Comparison of ENCODE assay signal across 8 mouse cellular contexts in genomic region chr17:29078519-29079383, GRCm38 (mm10). TPM values are rescaled to one million over a fixed set of nuclear protein-coding genes. Genes with fewer than 3 reads are reported as not detected.
DNase-seq lines count a peak whose midpoint lies in the region; ATAC-seq and TF ChIP-seq lines count a peak whose summit lies in the region.

No protein-coding gene starts in this region.

- no peaks in the 10 kb centered on the region; the same call in 1 of the 2 replicates for H3K27me3 ChIP-seq in thymus, adult 2 months (ENCODE audit: control insufficient read depth, insufficient read depth, low read length)
- no peaks in the 10 kb centered on the region for H3K27me3 ChIP-seq in intestine, embryonic 16.5 days (replicated peaks; ENCODE audit: control insufficient read depth, insufficient read depth, low read length)

- TF ChIP-seq CTCF in thymus, adult 2 months (IDR thresholded peaks at IDR 0.05; ENCODE audit: borderline replicate concordance, control insufficient read depth, extremely low read depth, insufficient read depth, low read length, poor library complexity), result no peak
- TF ChIP-seq CTCF in lung, adult 2 months (IDR thresholded peaks at IDR 0.05; ENCODE audit: insufficient read depth, low read length), result no peak

- peak overlapping the region; percentile 46 for H3K4me2 ChIP-seq in intestine, embryonic 16.5 days (ENCODE audit: low read depth, low read length)

- no peaks in the 10 kb centered on the region for H3K36me3 ChIP-seq in thymus, adult 2 months (ENCODE audit: control insufficient read depth, insufficient read depth, low read length)
- H3K36me3 ChIP-seq in intestine, embryonic 16.5 days (ENCODE audit: control insufficient read depth, insufficient read depth, low read length), result no peaks in the 10 kb centered on the region

- no peak overlapping the region for H3K27ac ChIP-seq in thymus, adult 2 months (ENCODE audit: control insufficient read depth, insufficient read depth, low read length)
- H3K27ac ChIP-seq in brown adipose tissue, adult 24 weeks (replicated peaks; ENCODE audit: low read depth, low read length), result peak overlapping the region; percentile 42
- H3K27ac ChIP-seq in intestine, embryonic 16.5 days (ENCODE audit: low read length), result no peak overlapping the region

- DNase-seq in thymus, adult 2 months, result no peak
- DNase-seq in thymus, postnatal 10 days (ENCODE audit: low spot score in 2 of 2), result no peak
- peak; percentile 65 to 82 for DNase-seq in gastrocnemius, postnatal 36 days
- peak; percentile 62 for DNase-seq in lung, adult 2 months
- DNase-seq in ovary, postnatal 14 days (ENCODE audit: low spot score), result peak; percentile 35

- H3K4me3 ChIP-seq in thymus, adult 2 months (ENCODE audit: control insufficient read depth, insufficient read depth, low read length), result peak overlapping the region; percentile 41
- peak overlapping the region; percentile 58 for H3K4me3 ChIP-seq in brown adipose tissue, adult 24 weeks (ENCODE audit: insufficient read depth, low read depth, low read length)
- H3K4me3 ChIP-seq in intestine, embryonic 16.5 days (ENCODE audit: low read length), result peak overlapping the region; percentile 33
- peak overlapping the region; percentile 42 for H3K4me3 ChIP-seq in lung, adult 2 months (replicated peaks; ENCODE audit: extremely low read depth, low read depth, low read length)

- peak; percentile 36; the same call in 1 of the 2 replicates for ATAC-seq in intestine, embryonic 16.5 days
- no peak for ATAC-seq in cerebellum, adult (ENCODE audit: insufficient number of reproducible peaks, low FRiP score, low TSS enrichment)

- peak overlapping the region; percentile 39 for H3K9ac ChIP-seq in intestine, embryonic 16.5 days (ENCODE audit: low read depth, low read length)

- H3K9me3 ChIP-seq in intestine, embryonic 16.5 days (ENCODE audit: control insufficient read depth, low read length), result no peaks in the 10 kb centered on the region; the same call in 1 of the 2 replicates

- intact Hi-C loops in gastrocnemius, postnatal 36 days (cut with DNase I), result loop anchor here (2.0 kb wide), 1 partner anchor 28 kb away; no protein-coding TSS in a partner anchor

- peaks cover 31% of the 10 kb centered on the region for H3K4me1 ChIP-seq in thymus, adult 2 months (replicated peaks; ENCODE audit: control insufficient read depth, insufficient read depth, low read length)
- H3K4me1 ChIP-seq in brown adipose tissue, adult 24 weeks (ENCODE audit: control insufficient read depth, insufficient read depth, insufficient read length, low read length), result peaks cover 4% of the 10 kb centered on the region
- peaks cover 23% of the 10 kb centered on the region for H3K4me1 ChIP-seq in intestine, embryonic 16.5 days (ENCODE audit: control insufficient read depth, insufficient read depth, low read length)
- no peaks in the 10 kb centered on the region; the same call in 1 of the 2 replicates for H3K4me1 ChIP-seq in lung, adult 2 months (ENCODE audit: control insufficient read depth, insufficient read depth, low read length)

- WGBS in thymus, adult 2 months, result 6% methylated on average over 25 of the region's 25 CpGs
- 15% methylated on average over 25 of the region's 25 CpGs for whole genome bisulfite sequencing in intestine, embryonic 16.5 days
- WGBS in lung, adult 2 months, result 7% methylated on average over 25 of the region's 25 CpGs

- no peak for TF ChIP-seq POLR2A in thymus, adult 2 months (IDR thresholded peaks at IDR 0.05; ENCODE audit: control insufficient read depth, extremely low read depth, insufficient read depth, low read length, poor library complexity)
- TF ChIP-seq POLR2A in lung, adult 2 months (IDR thresholded peaks at IDR 0.05; ENCODE audit: borderline replicate concordance, extremely low read depth, low read depth, low read length), result peak; percentile 33; the same call in 1 of the 2 replicates

RNA-seq across cellular contexts. Expression of gene Cdkn1a, which starts 12.0 kb away (rescaled TPM):
- 28.4 and 31.1 TPM in 2 replicates for polyA plus RNA-seq in thymus, adult 2 months (2012; rRNA removed)
- polyA plus RNA-seq in brown adipose tissue, adult 24 weeks (2012; ENCODE audit: insufficient read depth, insufficient read length, missing spikeins), result 36.2 and 74.0 TPM in 2 replicates
- 10 to 100 TPM; 17.6 to 27.2 TPM for total RNA-seq in gastrocnemius, postnatal 36 days (2021)
- 107 and 114 TPM in 2 replicates for polyA plus RNA-seq in intestine, embryonic 16.5 days (2015; fragmentation: Nextera tagmentation; extraction: Ambion mirVana)
- 70.3 and 91.5 TPM in 2 replicates for polyA plus RNA-seq in lung, adult 2 months (2012; rRNA removed)

RNA-seq across cellular contexts. Expression of gene Rab44, which starts 35.2 kb away (rescaled TPM):
- 8.3 and 8.9 TPM in 2 replicates for polyA plus RNA-seq in thymus, adult 2 months (2012; rRNA removed)
- 0.32 TPM in 1 of 2 replicates, not detected in the other for polyA plus RNA-seq in brown adipose tissue, adult 24 weeks (2012; ENCODE audit: insufficient read depth, insufficient read length, missing spikeins)
- total RNA-seq in gastrocnemius, postnatal 36 days (2021), result under 1 TPM; 0.44 to 0.59 TPM
- 0.34 and 0.70 TPM in 2 replicates for polyA plus RNA-seq in intestine, embryonic 16.5 days (2015; fragmentation: Nextera tagmentation; extraction: Ambion mirVana)
- polyA plus RNA-seq in lung, adult 2 months (2012; rRNA removed), result 13.0 and 15.7 TPM in 2 replicates

RNA-seq across cellular contexts. Expression of gene Srsf3, which starts 46.3 kb away (rescaled TPM):
- polyA plus RNA-seq in thymus, adult 2 months (2012; rRNA removed), result 544 TPM in 2 replicates
- polyA plus RNA-seq in brown adipose tissue, adult 24 weeks (2012; ENCODE audit: insufficient read depth, insufficient read length, missing spikeins), result 105 and 132 TPM in 2 replicates
- total RNA-seq in gastrocnemius, postnatal 36 days (2021), result 10 to 100 TPM; 32.6 to 42.1 TPM
- 393 and 451 TPM in 2 replicates for polyA plus RNA-seq in intestine, embryonic 16.5 days (2015; fragmentation: Nextera tagmentation; extraction: Ambion mirVana)
- polyA plus RNA-seq in lung, adult 2 months (2012; rRNA removed), result 159 and 168 TPM in 2 replicates

Comparison
In these comparisons a context has a peak if more than half of its experiments do, and no peak if none do; other contexts are left out.
1. DNase-seq: peak in gastrocnemius, postnatal 36 days (2 of 2), lung, adult 2 months (single experiment) and ovary, postnatal 14 days (single experiment); none in thymus, adult 2 months (single experiment) and thymus, postnatal 10 days (0 of 2).
2. Peak in every context shown above with its lines, with median percentiles within 50 percentile points of each other: H3K4me3 ChIP-seq.